Mouse (Mus musculus) brain, embryonic 14.5 days (tissue): ENCODE data around the gene Zfr. TPM values are rescaled to one million over a fixed set of nuclear protein-coding genes. Genes with fewer than 3 reads are reported as not detected.
A peak's percentile ranks its signal among the peaks of the same experiment; 100 is the strongest.
"Not testable (repeated sequence)": the region's sequence is repeated elsewhere in the genome, so short reads cannot be mapped to it uniquely, and the experiment has no call there.

Experiments
- DNase-seq: peaks from one replicate; pipeline ENCODE4 v3.0.0-alpha.2; 2011; ENCODE audit warnings: low read depth
- CTCF ChIP-seq: fragments of 200-500 bp; IDR thresholded peaks from 2 replicates; pipeline ENCODE4 v1.5.1; 2012; ENCODE audit warnings: inconsistent platforms, mild to moderate bottlenecking, moderate library complexity, borderline replicate concordance; ENCODE audit not compliant: insufficient read depth, insufficient read length; ENCODE audit errors: extremely low read depth
- POLR2A ChIP-seq: fragments of 200-500 bp; IDR thresholded peaks from 2 replicates; pipeline ENCODE4 v1.6.1; 2012; ENCODE audit warnings: mild to moderate bottlenecking, inconsistent platforms, borderline replicate concordance; ENCODE audit not compliant: poor library complexity, insufficient read depth, insufficient read length, severe bottlenecking; ENCODE audit errors: extremely low read depth
- polyA plus RNA-seq: library from polyadenylated mRNA; depleted of rRNA; stranded (reverse); fragments of >200 nt; gene quantifications from 2 replicates; pipeline ENCODE4 v1.2.3, GENCODE M21; 2012

The Zfr gene
- polyA plus RNA-seq, 1 experiment = 125 TPM

DNA sequence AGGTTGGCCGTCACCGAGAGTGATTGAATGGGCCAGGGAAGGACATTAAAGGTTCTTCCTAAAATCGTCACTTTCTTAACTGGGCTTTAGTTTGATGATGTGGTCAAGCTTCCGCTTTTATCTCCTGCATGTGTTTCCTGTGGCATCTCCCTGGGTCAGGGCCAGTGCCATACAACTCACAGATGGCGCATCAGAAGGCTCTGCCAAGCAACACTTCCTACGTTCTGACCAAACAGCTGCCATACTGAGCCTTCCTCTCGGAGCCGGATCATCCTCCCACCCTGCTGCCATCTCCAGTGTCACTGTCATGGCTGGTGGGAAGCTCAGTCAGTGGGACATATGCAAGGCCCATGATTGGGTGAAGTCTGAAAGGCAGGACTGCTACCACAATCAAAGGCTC lies 93.9 kb downstream of the Zfr start:
- TF ChIP-seq CTCF (no peak), POLR2A (no peak)
- peak; percentile 43 for DNase-seq

DNA sequence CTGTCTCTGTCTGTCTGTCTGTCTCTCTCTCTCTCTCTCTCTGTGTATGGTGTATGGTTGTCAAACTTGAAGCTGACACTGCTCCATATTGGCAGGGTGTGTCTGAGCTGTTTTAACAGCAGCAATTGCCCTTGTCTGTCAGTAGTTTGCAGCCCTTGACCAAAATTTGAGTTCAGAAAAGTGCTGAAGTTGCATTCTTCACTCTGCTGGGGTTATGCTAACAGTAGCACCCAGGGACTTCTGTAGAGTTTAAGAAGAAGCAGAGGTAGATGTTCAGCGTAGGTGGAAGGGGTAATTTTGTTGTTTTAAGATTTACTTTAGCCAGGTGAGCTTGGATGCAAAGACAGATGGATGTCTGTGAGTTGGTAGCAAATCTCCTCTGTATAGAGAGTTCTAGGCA lies 94.6 kb downstream of the Zfr start:
- TF ChIP-seq CTCF (no peak), POLR2A (no peak)
- DNase-seq = no peak

DNA sequence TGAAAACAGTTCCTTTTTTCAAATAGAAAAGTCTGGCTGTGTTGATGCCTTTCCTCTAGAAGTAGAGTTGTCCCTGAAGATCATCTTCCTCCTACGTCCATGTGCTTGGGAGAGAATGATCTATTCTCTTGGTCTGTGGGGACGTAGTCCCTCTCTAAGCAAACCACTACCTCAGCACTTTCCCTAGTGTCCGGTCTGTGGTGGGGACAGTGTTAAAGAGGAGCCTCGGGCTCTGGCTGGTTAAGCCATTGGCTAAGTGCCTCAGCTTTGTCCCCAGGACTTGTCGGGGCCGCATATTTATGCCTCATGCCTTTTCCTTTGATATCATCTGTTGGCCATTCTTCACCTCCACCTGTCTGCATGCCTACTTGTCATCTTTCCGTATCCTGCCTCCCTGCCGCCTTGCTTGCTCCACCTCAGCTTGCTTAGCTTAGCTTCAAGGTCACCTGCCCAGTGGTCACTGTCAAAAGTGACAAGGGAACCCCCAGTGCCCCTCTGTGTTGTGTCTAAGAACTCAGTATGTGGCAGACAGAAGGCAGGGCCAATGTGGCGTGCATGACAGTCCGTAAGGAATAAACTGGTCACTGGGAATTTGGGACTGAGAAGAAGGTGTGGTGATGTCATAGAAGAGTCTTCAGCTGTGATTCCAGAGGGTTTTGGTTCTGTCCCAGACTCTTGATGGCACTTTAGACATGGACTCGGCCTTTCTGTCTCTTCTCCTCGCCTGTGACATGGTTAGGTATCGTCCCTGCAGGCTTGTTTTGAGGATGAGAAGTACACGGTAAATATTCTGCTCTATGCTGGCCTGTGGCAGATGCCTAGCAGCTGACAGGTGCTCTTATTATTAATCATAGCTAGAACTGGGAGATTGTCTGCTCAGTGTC lies 97.1 kb downstream of the Zfr start:
- no peak for DNase-seq
- TF ChIP-seq POLR2A (no peak), CTCF (no peak)

DNA sequence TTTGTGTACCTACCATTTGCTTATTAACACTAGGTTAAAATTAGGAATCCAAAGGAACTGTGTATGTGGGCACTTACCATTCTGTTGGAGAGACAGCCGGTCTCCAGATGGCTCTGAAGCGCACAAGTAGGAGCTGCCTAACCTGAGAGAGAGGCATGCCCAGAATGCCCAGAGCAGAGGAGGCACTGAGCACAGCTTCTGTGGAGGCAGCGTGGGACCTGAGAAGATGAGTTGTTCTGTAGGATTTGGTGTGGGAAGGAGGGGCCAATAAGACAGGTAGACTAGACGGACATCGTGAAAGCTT lies 97.7 kb downstream of the Zfr start:
- DNase-seq = peak; percentile 42
- TF ChIP-seq CTCF = no peak
- TF ChIP-seq POLR2A = no peak

DNA sequence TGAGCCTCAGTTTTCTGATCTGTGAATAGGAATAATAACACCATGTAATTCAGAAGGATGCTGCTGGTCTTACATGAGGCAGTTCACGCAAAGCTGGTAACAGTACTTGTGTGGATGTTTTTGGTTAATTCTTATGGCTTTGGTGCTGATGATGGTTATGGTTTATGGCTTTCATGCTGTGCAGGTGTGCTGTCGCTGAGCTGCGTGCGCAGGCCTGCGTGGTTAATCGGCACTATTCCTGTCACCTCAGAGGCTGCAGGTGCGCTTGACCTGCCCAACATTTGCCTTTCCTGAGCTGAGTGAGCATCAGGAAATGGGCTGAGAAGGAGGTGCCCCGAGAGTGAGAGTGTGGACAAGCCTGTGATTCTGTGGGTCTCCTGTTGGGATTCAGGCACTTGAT lies 98.5 kb downstream of the Zfr start:
- DNase-seq = no peak
- TF ChIP-seq CTCF = no peak
- TF ChIP-seq POLR2A = no peak

DNA sequence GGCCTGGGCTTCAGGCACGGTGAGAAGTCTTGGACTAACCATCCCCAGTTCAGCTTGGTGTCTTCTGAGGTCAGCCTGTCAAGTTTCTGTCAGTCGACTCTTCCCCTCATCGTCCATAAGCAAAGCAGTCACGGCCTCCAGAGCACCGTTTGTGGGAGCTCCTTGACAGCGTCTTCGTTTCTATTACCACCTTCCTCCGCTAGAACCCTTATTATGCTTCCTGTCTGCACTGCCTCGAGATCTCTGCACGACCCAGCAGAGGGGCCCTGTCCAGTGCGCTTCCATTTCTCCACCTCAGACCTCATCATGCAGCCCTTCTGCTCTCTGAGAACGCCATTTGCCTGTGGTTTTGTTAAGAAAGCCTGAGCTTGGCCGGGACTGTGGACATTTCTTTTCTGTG lies 99.2 kb downstream of the Zfr start:
- DNase-seq = no peak
- no peak for TF ChIP-seq POLR2A

DNA sequence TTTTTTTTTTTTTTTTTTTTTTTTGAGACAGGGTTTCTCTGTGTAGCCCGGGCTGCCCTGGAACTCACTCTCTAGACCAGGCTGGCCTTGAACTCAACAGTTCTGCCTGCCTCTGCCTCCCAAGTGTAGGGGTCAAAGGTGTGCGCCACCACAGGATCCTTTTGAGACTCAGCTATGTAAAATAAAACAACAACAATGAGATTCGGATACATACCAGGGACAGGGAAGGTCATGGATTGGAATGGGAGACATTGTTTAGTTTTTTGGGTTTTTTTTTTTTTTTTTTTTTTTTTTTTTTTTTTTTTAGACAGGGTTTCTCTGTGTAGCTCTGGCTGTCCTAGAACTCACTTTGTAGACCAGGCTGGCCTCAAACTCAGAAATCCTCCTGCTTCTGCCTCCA lies 99.7 kb downstream of the Zfr start:
- not testable (repeated sequence) for DNase-seq

DNA sequence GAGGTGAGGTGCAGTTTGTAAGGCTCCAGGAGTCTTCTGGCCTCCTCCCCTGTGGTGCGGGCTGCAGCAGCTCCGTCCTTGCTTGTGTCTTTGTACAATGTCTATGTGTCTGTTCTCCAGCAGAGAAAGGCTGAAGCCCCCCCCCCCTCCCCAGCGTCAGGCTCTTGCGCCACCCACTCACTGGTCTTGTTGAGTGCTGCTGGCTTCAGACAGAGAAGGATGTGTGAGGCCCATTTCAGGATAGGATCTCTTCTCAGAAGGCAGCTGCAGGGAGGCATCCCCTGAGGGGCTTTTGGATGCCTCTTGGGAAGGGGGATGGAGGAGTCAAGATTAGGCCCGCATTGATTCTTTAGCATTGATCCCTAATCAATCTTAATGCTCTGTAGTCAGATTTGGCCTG lies 100.2 kb downstream of the Zfr start:
- no peak for TF ChIP-seq POLR2A
- no peak for TF ChIP-seq CTCF
- no peak for DNase-seq

DNA sequence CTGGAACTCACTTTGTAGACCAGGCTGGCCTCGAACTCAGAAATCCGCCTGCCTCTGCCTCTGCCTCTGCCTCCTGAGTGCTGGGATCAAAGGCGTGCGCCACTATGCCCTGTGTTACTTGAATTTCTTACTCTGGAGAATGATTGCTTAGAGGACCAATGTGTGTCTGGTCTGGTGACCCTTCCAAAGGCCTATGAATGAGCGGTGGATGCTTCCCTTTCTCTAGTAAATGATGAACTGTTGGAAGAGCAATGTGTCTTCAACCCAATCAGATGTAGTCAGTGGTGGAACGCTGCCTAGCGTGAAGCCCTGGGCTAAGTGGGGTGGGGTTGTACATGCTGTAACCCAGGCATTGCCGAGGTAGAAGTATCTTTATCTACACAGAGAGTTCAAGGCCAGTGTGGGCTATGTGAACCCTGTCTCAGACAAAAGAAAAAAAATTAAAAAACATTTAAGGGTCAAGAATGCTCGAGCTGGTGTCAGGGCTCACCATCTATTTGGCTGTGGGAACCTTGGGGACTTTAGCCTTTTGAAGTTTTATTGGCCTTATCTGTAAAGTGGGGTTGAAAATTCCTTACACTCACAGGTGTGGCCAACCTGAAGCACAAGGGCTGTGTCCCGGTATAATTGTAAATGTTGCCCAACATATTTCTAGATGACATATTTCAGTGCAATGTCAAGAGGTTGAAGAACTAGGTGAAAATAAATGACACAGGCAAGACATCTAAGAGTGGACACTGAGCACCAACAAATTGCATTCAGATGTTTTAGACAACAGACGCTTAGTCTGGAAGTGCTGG lies 101.2 kb downstream of the Zfr start:
- DNase-seq = no peak
- TF ChIP-seq POLR2A (no peak), CTCF (no peak)

DNA sequence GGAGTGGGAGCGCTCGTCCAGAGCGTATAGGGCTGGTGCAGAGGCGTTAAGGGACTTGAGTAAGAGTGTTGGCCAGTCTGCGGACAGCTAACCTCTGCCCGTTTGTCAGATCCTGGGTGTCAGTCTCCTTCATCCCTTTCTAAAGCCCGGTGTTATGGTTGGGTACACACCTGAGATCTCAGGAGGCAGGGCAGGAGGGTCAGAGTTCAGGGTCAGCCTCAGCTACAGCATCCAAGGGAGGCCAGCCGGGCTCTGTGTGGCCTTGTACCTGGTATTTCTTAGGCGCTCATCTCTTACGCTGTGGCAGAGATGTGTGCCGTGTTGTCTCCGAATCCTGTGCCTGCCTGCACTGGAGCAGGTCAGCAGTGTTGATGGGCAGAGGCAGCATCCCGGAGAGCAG lies 103.5 kb downstream of the Zfr start:
- no peak for TF ChIP-seq POLR2A
- DNase-seq = no peak

DNA sequence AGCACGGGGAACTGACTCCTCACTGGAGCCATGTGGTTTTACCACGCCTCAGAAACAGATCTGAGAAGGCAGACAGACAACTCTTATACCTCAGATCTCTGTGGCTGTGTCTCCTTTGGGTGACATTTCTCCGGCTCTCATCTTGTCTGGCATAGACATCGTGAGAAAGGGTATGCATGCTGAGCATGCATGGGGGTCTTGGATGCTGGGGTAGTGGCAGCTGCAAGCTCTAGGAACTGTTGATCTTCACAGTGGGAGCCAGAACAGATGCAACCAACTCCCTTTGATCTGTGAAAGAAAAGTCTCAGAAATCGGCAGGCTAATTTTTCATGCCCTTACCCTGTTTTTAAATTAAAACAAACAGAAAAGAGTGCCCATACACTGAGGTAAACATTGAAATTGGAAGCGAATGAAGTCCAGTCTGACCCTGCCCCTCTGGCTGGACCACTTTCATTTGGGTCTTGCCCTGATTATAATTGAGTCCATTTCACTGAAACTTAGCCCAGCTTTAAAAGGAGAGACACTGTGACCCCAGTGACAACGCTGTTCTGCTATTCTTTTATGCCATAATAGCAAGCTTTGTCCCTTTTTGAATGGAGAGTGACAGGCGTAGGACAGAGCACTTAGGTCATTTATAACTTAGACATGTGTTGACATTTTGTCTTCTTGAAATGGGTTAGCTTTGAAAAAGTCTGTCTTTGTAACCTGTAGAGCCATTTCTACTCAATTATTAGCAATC lies 105.1 kb downstream of the Zfr start:
- no peak for TF ChIP-seq CTCF
- TF ChIP-seq POLR2A = no peak
- peak; percentile 52 for DNase-seq

DNA sequence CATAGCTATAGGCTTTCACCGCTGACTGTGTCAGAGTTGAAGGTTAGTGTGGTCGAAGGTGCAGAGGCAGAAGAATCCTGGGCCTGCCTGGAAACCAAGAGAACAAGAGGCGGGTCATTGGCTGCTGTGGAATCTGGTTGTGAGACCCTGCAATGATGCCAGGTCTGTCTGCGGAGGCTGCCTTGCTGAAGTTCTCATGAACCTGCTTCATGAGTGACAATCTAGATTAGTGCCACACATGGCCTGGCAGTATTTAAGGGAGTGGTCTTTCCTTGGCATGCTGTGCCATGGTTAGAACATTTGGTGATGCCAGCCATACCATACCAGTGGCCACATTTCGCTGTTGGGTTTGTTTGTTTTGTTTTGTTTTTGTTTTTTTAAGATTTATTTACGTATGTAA lies 105.8 kb downstream of the Zfr start:
- TF ChIP-seq CTCF (no peak), POLR2A (no peak)
- no peak for DNase-seq
